Mouse (Mus musculus) kidney, postnatal 4 days (tissue): ENCODE results near the gene Gper1.

Experiments
- DNase-seq, 2 experiments: peaks; one replicate each; pipeline ENCODE4 v3.0.0; 2021; ENCODE audit warnings: mixed read lengths in 2 of 2

The Gper1 gene

GRCm38 (mm10) chr5:139423026-139423865, at the start of gene Gper1:
Gene Gper1 (plus strand): TSS chr5:139423151.
- DNase-seq: peak; percentile 75 to 84

GRCm38 (mm10) chr5:139373889-139374444, 49.0 kb upstream of the Gper1 start:
- DNase-seq: no peak

GRCm38 (mm10) chr5:139374841-139375240, 48.1 kb upstream of the Gper1 start:
- DNase-seq: no peak

- DNase-seq: peak; percentile 75 to 85
Observed at GRCm38 (mm10) chr5:139377468-139378270, 45.3 kb upstream of the Gper1 start, which contains the start of gene Gpr146. Gene Gpr146 (plus strand): TSS chr5:139377697.

- no peak for DNase-seq
Observed at GRCm38 (mm10) chr5:139378271-139378556, 44.7 kb upstream of the Gper1 start.

- peak; percentile 78 to 87 for DNase-seq
Observed at GRCm38 (mm10) chr5:139378986-139379629, 43.8 kb upstream of the Gper1 start.

GRCm38 (mm10) chr5:139379771-139380384, 43.1 kb upstream of the Gper1 start:
- DNase-seq: no peak

- DNase-seq: peak; percentile 97 to 98
Observed at GRCm38 (mm10) chr5:139380385-139381248, 42.3 kb upstream of the Gper1 start.

- DNase-seq: peak in 1 of 2 experiments; percentile 37
Observed at GRCm38 (mm10) chr5:139381586-139382513, 41.1 kb upstream of the Gper1 start.

- peak; percentile 44 to 67 for DNase-seq
Observed at GRCm38 (mm10) chr5:139382760-139383159, 40.2 kb upstream of the Gper1 start.

- DNase-seq: no peak
Observed at GRCm38 (mm10) chr5:139383234-139383633, 39.7 kb upstream of the Gper1 start.

GRCm38 (mm10) chr5:139384531-139384930, 38.4 kb upstream of the Gper1 start:
- peak; percentile 62 to 80 for DNase-seq

- DNase-seq: no peak
Observed at GRCm38 (mm10) chr5:139386047-139386446, 36.9 kb upstream of the Gper1 start.

GRCm38 (mm10) chr5:139387329-139388194, 35.4 kb upstream of the Gper1 start:
- DNase-seq: peak; percentile 64 to 72

GRCm38 (mm10) chr5:139388195-139388570, 34.8 kb upstream of the Gper1 start:
- DNase-seq: no peak

GRCm38 (mm10) chr5:139388694-139389675, 34.0 kb upstream of the Gper1 start:
- no peak for DNase-seq

GRCm38 (mm10) chr5:139389676-139390061, 33.3 kb upstream of the Gper1 start:
- peak; percentile 53 to 72 for DNase-seq
